Comparison of ENCODE assay signal across 31 mouse cellular contexts in genomic region chr6:141129596-141129995, GRCm38 (mm10).
"Had no signal": no experiment of that assay in that cellular context is flagged by ENCODE, and none has a peak within 500 bp of the region (broad histone marks: within the 10 kb centered on the region; RNA-seq: fewer than 3 reads in every experiment).

No protein-coding gene starts in this region.

- H3K4me2 ChIP-seq: limb, embryonic 12.5 days; limb, embryonic 13.5 days; limb, embryonic 15.5 days; liver, embryonic 11.5 days; liver, embryonic 12.5 days; liver, embryonic 13.5 days; liver, embryonic 15.5 days; lung, embryonic 14.5 days; lung, embryonic 15.5 days; midbrain, embryonic 11.5 days; midbrain, embryonic 12.5 days; midbrain, embryonic 13.5 days; midbrain, embryonic 15.5 days had no signal

- DNase-seq: left cerebral cortex, postnatal 4 days; liver; liver, embryonic 13.5 days; liver, postnatal 0 days; lung, adult 18-20 months; lung, adult 2 months; lung, embryonic 14.5 days; lung, postnatal 10 days; lung, postnatal 14 days; lung, postnatal 36 days; lung, postnatal 4 days; midbrain, embryonic 14.5 days had no signal

- H3K27ac ChIP-seq: limb, embryonic 10.5 days; limb, embryonic 12.5 days; limb, embryonic 13.5 days; limb, embryonic 15.5 days; liver, embryonic 12.5 days; liver, embryonic 13.5 days; liver, embryonic 14.5 days; liver, embryonic 15.5 days; lung, embryonic 15.5 days; macrophage; midbrain, embryonic 10.5 days; midbrain, embryonic 12.5 days; midbrain, embryonic 13.5 days; midbrain, embryonic 15.5 days had no signal

- ATAC-seq: liver, embryonic 12.5 days; liver, postnatal 0 days; lung, postnatal 0 days; midbrain, embryonic 13.5 days; midbrain, embryonic 15.5 days; midbrain, embryonic 16.5 days had no signal

- H3K4me3 ChIP-seq: limb, embryonic 10.5 days; limb, embryonic 12.5 days; limb, embryonic 13.5 days; limb, embryonic 15.5 days; liver, embryonic 12.5 days; liver, embryonic 13.5 days; liver, embryonic 15.5 days; lung, embryonic 15.5 days; megakaryocyte, embryonic 14.5 days; midbrain, embryonic 10.5 days; midbrain, embryonic 12.5 days; midbrain, embryonic 13.5 days; midbrain, embryonic 15.5 days; myocyte had no signal

- H3K36me3 ChIP-seq: limb, embryonic 10.5 days; limb, embryonic 12.5 days; limb, embryonic 13.5 days; limb, embryonic 15.5 days; liver, embryonic 12.5 days; liver, embryonic 13.5 days; liver, embryonic 15.5 days; lung, embryonic 15.5 days; midbrain, embryonic 10.5 days; midbrain, embryonic 12.5 days; midbrain, embryonic 13.5 days; midbrain, embryonic 15.5 days had no signal

- H3K27me3 ChIP-seq: limb, embryonic 12.5 days; limb, embryonic 13.5 days; limb, embryonic 15.5 days; liver, embryonic 12.5 days; liver, embryonic 13.5 days; liver, embryonic 15.5 days; lung, embryonic 15.5 days; megakaryocyte, embryonic 14.5 days; midbrain, embryonic 12.5 days; midbrain, embryonic 13.5 days; midbrain, embryonic 15.5 days had no signal

- H3K4me1 ChIP-seq: limb, embryonic 12.5 days; limb, embryonic 15.5 days; liver, embryonic 12.5 days; liver, embryonic 13.5 days; liver, embryonic 15.5 days; lung, embryonic 15.5 days; megakaryocyte, embryonic 14.5 days; midbrain, embryonic 10.5 days; midbrain, embryonic 12.5 days; midbrain, embryonic 13.5 days; midbrain, embryonic 15.5 days had no signal

- H3K9ac ChIP-seq: limb, embryonic 12.5 days; limb, embryonic 13.5 days; limb, embryonic 15.5 days; liver, embryonic 12.5 days; liver, embryonic 13.5 days; liver, embryonic 14.5 days; liver, embryonic 15.5 days; liver, postnatal 0 days; lung, embryonic 14.5 days; lung, embryonic 15.5 days; midbrain, embryonic 12.5 days; midbrain, embryonic 13.5 days; midbrain, embryonic 15.5 days had no signal

- H3K9me3 ChIP-seq: limb, embryonic 10.5 days; limb, embryonic 12.5 days; limb, embryonic 13.5 days; limb, embryonic 15.5 days; liver, embryonic 12.5 days; liver, embryonic 13.5 days; liver, embryonic 15.5 days; lung, embryonic 15.5 days; midbrain, embryonic 10.5 days; midbrain, embryonic 12.5 days; midbrain, embryonic 13.5 days; midbrain, embryonic 15.5 days had no signal
